Mouse (Mus musculus): Measurements from ENCODE around the gene Gm9573. TPM values are rescaled to one million over a fixed set of nuclear protein-coding genes. Genes with fewer than 3 reads are reported as not detected.

Gene Gm9573
- not detected in 2 replicates for polyA plus RNA-seq (2014; fragmentation: Nextera tagmentation; extraction: Ambion mirVana)

GRCm38 (mm10) chr17:35626537-35626936 lies at the start of gene Gm9573:
Gm9573 (minus strand) TSS chr17:35626637.
- no peak within 1 kb of the TSS for H3K27ac ChIP-seq (ENCODE audit: low read length)
- no peak within 1 kb of the TSS for H3K4me2 ChIP-seq (replicated peaks; ENCODE audit: low read depth, low read length)
- no peaks in the 10 kb centered on the region for H3K27me3 ChIP-seq (ENCODE audit: control insufficient read depth, insufficient read depth, low read length)
- no peak for ATAC-seq (ENCODE audit: insufficient number of reproducible peaks, insufficient read depth, low FRiP score, low read depth)
- no peaks in the 10 kb centered on the region for H3K36me3 ChIP-seq (ENCODE audit: control insufficient read depth, insufficient read depth, low read length)
- no peak within 1 kb of the TSS for H3K9ac ChIP-seq (replicated peaks; ENCODE audit: low read depth, low read length)
- H3K4me3 ChIP-seq (ENCODE audit: low read depth, low read length), result no peak within 1 kb of the TSS
- no peaks in the 10 kb centered on the region for H3K4me1 ChIP-seq (ENCODE audit: control insufficient read depth, insufficient read depth, low read length)
- 80% methylated on average over 7 of the region's 7 CpGs for WGBS
- H3K9me3 ChIP-seq (ENCODE audit: control insufficient read depth, low read depth, low read length), result no peaks in the 10 kb centered on the region

GRCm38 (mm10) chr17:35673416-35674035 lies 47.1 kb upstream of the Gm9573 start, which contains the start of gene Gtf2h4:
Gtf2h4 (minus strand) TSS chr17:35673739.
- Histone ChIP-seq H3K27ac (ENCODE audit: low read length) (no peak within 1 kb of the TSS), H3K4me1 (ENCODE audit: control insufficient read depth, insufficient read depth, low read length) (0 out of 2 replicates have a peak, but pooled peaks cover 8% of the 10 kb centered on the region), H3K9me3 (ENCODE audit: control insufficient read depth, low read depth, low read length) (no peaks in the 10 kb centered on the region), H3K36me3 (ENCODE audit: control insufficient read depth, insufficient read depth, low read length) (peaks cover 12% of the 10 kb centered on the region; the same call in 1 of the 2 replicates), H3K4me2 (replicated peaks; ENCODE audit: low read depth, low read length) (peak within 1 kb of the TSS; percentile 64), H3K4me3 (ENCODE audit: low read depth, low read length) (peak within 1 kb of the TSS; percentile 81), H3K27me3 (ENCODE audit: control insufficient read depth, insufficient read depth, low read length) (no peaks in the 10 kb centered on the region), H3K9ac (replicated peaks; ENCODE audit: low read depth, low read length) (peak within 1 kb of the TSS; percentile 79)
- peak; percentile 96 for ATAC-seq (ENCODE audit: insufficient number of reproducible peaks, insufficient read depth, low FRiP score, low read depth)
- under 1% methylated on average over 23 of the region's 23 CpGs for WGBS

- Histone ChIP-seq H3K27me3 (ENCODE audit: control insufficient read depth, insufficient read depth, low read length) (no peaks in the 10 kb centered on the region), H3K9me3 (ENCODE audit: control insufficient read depth, low read depth, low read length) (no peaks in the 10 kb centered on the region), H3K9ac (replicated peaks; ENCODE audit: low read depth, low read length) (no peak overlapping the region), H3K27ac (ENCODE audit: low read length) (no peak overlapping the region), H3K36me3 (ENCODE audit: control insufficient read depth, insufficient read depth, low read length) (peaks cover 12% of the 10 kb centered on the region; the same call in 1 of the 2 replicates), H3K4me2 (replicated peaks; ENCODE audit: low read depth, low read length) (no peak overlapping the region), H3K4me1 (ENCODE audit: control insufficient read depth, insufficient read depth, low read length) (0 out of 2 replicates have a peak, but pooled peaks cover 8% of the 10 kb centered on the region), H3K4me3 (ENCODE audit: low read depth, low read length) (no peak overlapping the region; the same call in 1 of the 2 replicates)
- WGBS, result 90% methylated on average over 6 of the region's 6 CpGs
- ATAC-seq (ENCODE audit: insufficient number of reproducible peaks, insufficient read depth, low FRiP score, low read depth), result no peak
These were observed 46.1 kb upstream of the Gm9573 start for GRCm38 (mm10) chr17:35672527-35672926.

GRCm38 (mm10) chr17:35671846-35672245 lies 45.4 kb upstream of the Gm9573 start:
- no peaks in the 10 kb centered on the region for H3K9me3 ChIP-seq (ENCODE audit: control insufficient read depth, low read depth, low read length)
- H3K27me3 ChIP-seq (ENCODE audit: control insufficient read depth, insufficient read depth, low read length), result no peaks in the 10 kb centered on the region
- H3K4me1 ChIP-seq (ENCODE audit: control insufficient read depth, insufficient read depth, low read length), result 0 out of 2 replicates have a peak, but pooled peaks cover 8% of the 10 kb centered on the region
- H3K27ac ChIP-seq (ENCODE audit: low read length), result no peak overlapping the region
- no peak overlapping the region for H3K4me3 ChIP-seq (ENCODE audit: low read depth, low read length)
- H3K36me3 ChIP-seq (ENCODE audit: control insufficient read depth, insufficient read depth, low read length), result peaks cover 12% of the 10 kb centered on the region; the same call in 1 of the 2 replicates
- no peak overlapping the region for H3K9ac ChIP-seq (replicated peaks; ENCODE audit: low read depth, low read length)
- no peak for ATAC-seq (ENCODE audit: insufficient number of reproducible peaks, insufficient read depth, low FRiP score, low read depth)
- WGBS, result 79% methylated on average over 6 of the region's 6 CpGs
- H3K4me2 ChIP-seq (replicated peaks; ENCODE audit: low read depth, low read length), result no peak overlapping the region

GRCm38 (mm10) chr17:35669731-35670130 lies 43.3 kb upstream of the Gm9573 start:
- Histone ChIP-seq H3K4me3 (ENCODE audit: low read depth, low read length) (no peak overlapping the region), H3K36me3 (ENCODE audit: control insufficient read depth, insufficient read depth, low read length) (peaks cover 12% of the 10 kb centered on the region; the same call in 1 of the 2 replicates), H3K4me2 (replicated peaks; ENCODE audit: low read depth, low read length) (no peak overlapping the region), H3K27me3 (ENCODE audit: control insufficient read depth, insufficient read depth, low read length) (no peaks in the 10 kb centered on the region), H3K27ac (ENCODE audit: low read length) (no peak overlapping the region), H3K9ac (replicated peaks; ENCODE audit: low read depth, low read length) (no peak overlapping the region), H3K4me1 (ENCODE audit: control insufficient read depth, insufficient read depth, low read length) (peaks cover 14% of the 10 kb centered on the region; the same call in 1 of the 2 replicates), H3K9me3 (ENCODE audit: control insufficient read depth, low read depth, low read length) (no peaks in the 10 kb centered on the region)
- ATAC-seq (ENCODE audit: insufficient number of reproducible peaks, insufficient read depth, low FRiP score, low read depth), result no peak
- 90% methylated on average over 9 of the region's 9 CpGs for WGBS

- Histone ChIP-seq H3K36me3 (ENCODE audit: control insufficient read depth, insufficient read depth, low read length) (peaks cover 27% of the 10 kb centered on the region), H3K27me3 (ENCODE audit: control insufficient read depth, insufficient read depth, low read length) (no peaks in the 10 kb centered on the region), H3K4me3 (ENCODE audit: low read depth, low read length) (peak within 1 kb of the TSS; percentile 69), H3K27ac (ENCODE audit: low read length) (peak within 1 kb of the TSS; percentile 78), H3K9ac (replicated peaks; ENCODE audit: low read depth, low read length) (peak within 1 kb of the TSS; percentile 81), H3K4me2 (replicated peaks; ENCODE audit: low read depth, low read length) (peak within 1 kb of the TSS; percentile 83), H3K4me1 (ENCODE audit: control insufficient read depth, insufficient read depth, low read length) (peaks cover 8% of the 10 kb centered on the region; the same call in 1 of the 2 replicates), H3K9me3 (ENCODE audit: control insufficient read depth, low read depth, low read length) (no peaks in the 10 kb centered on the region)
- ATAC-seq (ENCODE audit: insufficient number of reproducible peaks, insufficient read depth, low FRiP score, low read depth), result peak; percentile 84
- WGBS, result 0% methylated on average over 61 of the region's 61 CpGs
These were observed 41.1 kb upstream of the Gm9573 start, which contains the start of gene Vars2 for GRCm38 (mm10) chr17:35667334-35668065. Vars2 (minus strand) TSS chr17:35667592.

- Histone ChIP-seq H3K36me3 (ENCODE audit: control insufficient read depth, insufficient read depth, low read length) (peaks cover 29% of the 10 kb centered on the region), H3K9me3 (ENCODE audit: control insufficient read depth, low read depth, low read length) (no peaks in the 10 kb centered on the region), H3K4me3 (ENCODE audit: low read depth, low read length) (peak overlapping the region; percentile 69), H3K27me3 (ENCODE audit: control insufficient read depth, insufficient read depth, low read length) (no peaks in the 10 kb centered on the region), H3K4me1 (ENCODE audit: control insufficient read depth, insufficient read depth, low read length) (peaks cover 6% of the 10 kb centered on the region; the same call in 1 of the 2 replicates), H3K9ac (replicated peaks; ENCODE audit: low read depth, low read length) (peak overlapping the region; percentile 81), H3K27ac (ENCODE audit: low read length) (peak overlapping the region; percentile 78), H3K4me2 (replicated peaks; ENCODE audit: low read depth, low read length) (peak overlapping the region; percentile 83)
- ATAC-seq (ENCODE audit: insufficient number of reproducible peaks, insufficient read depth, low FRiP score, low read depth), result peak; percentile 23; the same call in 1 of the 2 replicates
- WGBS, result 3% methylated on average over 13 of the region's 13 CpGs
These were observed 40.4 kb upstream of the Gm9573 start for GRCm38 (mm10) chr17:35666851-35667256.

GRCm38 (mm10) chr17:35665957-35666515 lies 39.6 kb upstream of the Gm9573 start:
- no peak for ATAC-seq (ENCODE audit: insufficient number of reproducible peaks, insufficient read depth, low FRiP score, low read depth)
- H3K36me3 ChIP-seq (ENCODE audit: control insufficient read depth, insufficient read depth, low read length), result peaks cover 34% of the 10 kb centered on the region
- no peak overlapping the region for H3K9ac ChIP-seq (replicated peaks; ENCODE audit: low read depth, low read length)

More at GRCm38 (mm10) chr17:35665957-35666515, 39.6 kb upstream of the Gm9573 start:
- Histone ChIP-seq H3K27ac (ENCODE audit: low read length) (no peak overlapping the region), H3K27me3 (ENCODE audit: control insufficient read depth, insufficient read depth, low read length) (no peaks in the 10 kb centered on the region), H3K4me2 (replicated peaks; ENCODE audit: low read depth, low read length) (0 out of 2 replicates have a peak overlapping the region, but pooled peaks have one; percentile 5), H3K9me3 (ENCODE audit: control insufficient read depth, low read depth, low read length) (no peaks in the 10 kb centered on the region), H3K4me3 (ENCODE audit: low read depth, low read length) (no peak overlapping the region), H3K4me1 (ENCODE audit: control insufficient read depth, insufficient read depth, low read length) (peaks cover 6% of the 10 kb centered on the region; the same call in 1 of the 2 replicates)
- WGBS, result 77% methylated on average over 17 of the region's 17 CpGs
